Mouse (Mus musculus) embryonic facial prominence, embryonic 14.5 days (tissue): ENCODE results near the gene Coro1c. TPM values are rescaled to one million over a fixed set of nuclear protein-coding genes. Genes with fewer than 3 reads are reported as not detected.

ENCODE experiments used
- ATAC-seq: fragments of 200-750 bp; cut with Nextera tagmentation; 2 replicates; pipeline ENCODE4 v1.8.0; 2017; ENCODE audit warnings: low read depth, moderate number of reproducible peaks, moderate TSS enrichment
- DNase-seq: peaks from one replicate; pipeline ENCODE4 v3.0.0-alpha.2; 2015; ENCODE audit warnings: low spot score
- H3K27ac ChIP-seq: fragments of 300-500 bp; sonication (generic); replicated peaks from 2 replicates; pipeline ENCODE4 v1.5.1; 2014; ENCODE audit warnings: low read depth, mild to moderate bottlenecking, low read length, moderate library complexity
- H3K27me3 ChIP-seq: fragments of 300-500 bp; sonication (generic); replicated peaks from 2 replicates; pipeline ENCODE4 v1.6.1; 2014; ENCODE audit warnings: low read length; ENCODE audit not compliant: control insufficient read depth, insufficient read depth
- H3K36me3 ChIP-seq: fragments of 300-500 bp; sonication (generic); 2 replicates; pipeline ENCODE4 v1.6.1; 2014; ENCODE audit warnings: low read length, mixed read lengths; ENCODE audit not compliant: control insufficient read depth, insufficient read depth
- H3K4me1 ChIP-seq: fragments of 300-500 bp; sonication (generic); 2 replicates; pipeline ENCODE4 v1.6.1; 2014; ENCODE audit warnings: antibody characterized with exemption, low read length; ENCODE audit not compliant: control insufficient read depth, insufficient read depth
- H3K4me2 ChIP-seq: fragments of 300-500 bp; sonication (generic); 2 replicates; pipeline ENCODE4 v1.6.1; 2014; ENCODE audit warnings: low read depth, mild to moderate bottlenecking, low read length, moderate library complexity, mixed read lengths
- H3K4me3 ChIP-seq: fragments of 300-500 bp; sonication (generic); 2 replicates; pipeline ENCODE4 v1.5.1; 2014; ENCODE audit warnings: low read depth, mild to moderate bottlenecking, low read length
- H3K9ac ChIP-seq: fragments of 300-500 bp; sonication (generic); 2 replicates; pipeline ENCODE4 v1.6.1; 2014; ENCODE audit warnings: low read depth, mild to moderate bottlenecking, low read length, moderate library complexity, mixed read lengths
- H3K9me3 ChIP-seq: fragments of 300-500 bp; sonication (generic); 2 replicates; pipeline ENCODE4 v1.6.1; 2016; ENCODE audit warnings: low read length; ENCODE audit not compliant: control insufficient read depth
- WGBS: fragments of 180-500 bp; shearing (Covaris S2); extraction: QIAGEN DNeasy Blood & Tissue Kit; methylation state at CpG from one replicate; pipeline ENCODE4 v1.1.7; 2014; 5-methylcytosine and 5-hydroxymethylcytosine counted together
- polyA plus RNA-seq: library from polyadenylated mRNA; unstranded; fragments of >200 nt; fragmentation: Nextera tagmentation; extraction: Ambion mirVana; gene quantifications from 2 replicates; pipeline ENCODE4 v1.2.1, GENCODE M21; 2014

Coro1c gene
- polyA plus RNA-seq, 1 experiment from 2014 or later = 96.9 TPM

DNA sequence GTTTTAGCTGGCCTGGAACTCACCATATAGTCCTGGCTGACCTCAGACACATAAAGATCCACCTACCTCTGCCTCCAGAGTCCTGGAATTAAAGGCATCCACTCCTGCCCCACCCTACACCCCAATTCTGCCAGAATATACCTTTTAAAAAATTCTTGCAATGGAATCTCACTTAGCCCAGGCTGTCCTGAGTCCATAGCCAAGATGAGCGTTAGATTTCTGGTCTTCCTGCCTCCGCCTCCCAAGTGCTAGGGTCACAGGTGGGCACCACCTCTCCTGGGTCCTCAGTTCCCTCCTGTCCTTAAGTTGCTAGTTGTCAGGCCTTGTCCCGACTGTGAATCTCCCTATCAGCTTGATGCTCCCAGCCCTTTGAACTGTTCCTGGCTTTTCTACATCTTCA, 23.8 kb upstream of the Coro1c start:
- ATAC-seq = no peak

DNA sequence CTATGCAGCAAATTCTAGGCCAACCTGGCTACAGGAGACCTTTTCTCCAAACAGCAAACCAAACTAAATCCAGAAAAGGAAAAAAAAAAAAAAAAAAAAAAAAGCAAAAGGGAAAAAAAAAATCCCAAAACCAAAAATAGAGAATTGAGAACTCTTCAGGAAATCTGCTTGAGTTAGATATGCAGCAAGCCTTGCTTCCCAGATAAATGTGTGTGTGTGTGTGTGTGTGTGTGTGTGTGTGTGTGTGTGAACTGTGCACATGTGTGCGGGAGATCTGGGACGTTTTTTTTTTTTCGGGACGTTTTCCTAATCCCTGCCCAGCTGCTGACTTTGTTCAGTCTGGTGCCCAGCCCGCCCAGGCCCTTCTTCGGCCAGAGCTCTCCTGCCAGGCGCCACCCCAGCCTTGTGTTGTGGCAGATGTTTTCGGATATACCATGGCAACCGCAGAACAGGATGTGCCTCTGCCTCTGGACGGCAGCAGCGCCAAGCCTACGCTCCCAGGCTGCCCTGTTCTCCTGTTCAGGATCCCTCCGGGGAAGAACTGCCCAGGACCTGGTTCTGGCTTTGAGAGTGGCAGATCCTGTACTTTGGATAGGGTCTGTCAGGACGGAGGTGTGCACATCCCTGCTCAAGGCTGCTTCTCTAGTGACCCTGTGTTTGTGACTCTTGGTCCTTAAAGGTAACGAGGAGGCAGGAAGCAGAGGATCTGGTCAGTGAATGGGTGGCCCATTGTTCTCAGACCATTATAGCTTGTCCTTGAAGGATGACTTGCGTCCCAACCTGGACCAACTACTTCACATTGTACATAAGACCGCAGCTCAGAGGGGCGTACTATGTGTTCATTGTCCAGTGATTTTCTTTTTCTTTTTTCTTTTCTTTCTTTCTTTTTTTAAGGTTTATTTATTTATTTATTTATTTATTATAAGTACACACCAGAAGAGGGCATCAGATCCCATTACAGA, 22.4 kb upstream of the Coro1c start:
- H3K9ac ChIP-seq = peak overlapping the region; percentile 48; the same call in 1 of the 2 replicates
- H3K27ac ChIP-seq = peak overlapping the region; percentile 71
- peak; percentile 64; the same call in 1 of the 2 replicates for ATAC-seq
- H3K27me3 ChIP-seq = no peaks in the 10 kb centered on the region
- WGBS = 32% methylated on average over 18 of the region's 18 CpGs
- H3K4me2 ChIP-seq = peak overlapping the region; percentile 37; the same call in 1 of the 2 replicates
- 0 out of 2 replicates have a peak, but pooled peaks cover 4% of the 10 kb centered on the region for H3K36me3 ChIP-seq
- DNase-seq = peak; percentile 84
- peaks cover 6% of the 10 kb centered on the region; the same call in 1 of the 2 replicates for H3K9me3 ChIP-seq
- H3K4me3 ChIP-seq = no peak overlapping the region
- H3K4me1 ChIP-seq = peaks cover 13% of the 10 kb centered on the region

More for the DNA sequence above, 23.8 kb upstream of the Coro1c start:
- 0 out of 2 replicates have a peak, but pooled peaks cover 7% of the 10 kb centered on the region for H3K36me3 ChIP-seq
- no peak overlapping the region for H3K4me2 ChIP-seq
- WGBS = 71% methylated on average over 3 of the region's 3 CpGs
- H3K9me3 ChIP-seq = peaks cover 6% of the 10 kb centered on the region; the same call in 1 of the 2 replicates
- no peak overlapping the region for H3K9ac ChIP-seq
- DNase-seq = no peak
- H3K4me1 ChIP-seq = peaks cover 13% of the 10 kb centered on the region
- H3K27ac ChIP-seq = no peak overlapping the region
- H3K4me3 ChIP-seq = no peak overlapping the region
- no peaks in the 10 kb centered on the region for H3K27me3 ChIP-seq

DNA sequence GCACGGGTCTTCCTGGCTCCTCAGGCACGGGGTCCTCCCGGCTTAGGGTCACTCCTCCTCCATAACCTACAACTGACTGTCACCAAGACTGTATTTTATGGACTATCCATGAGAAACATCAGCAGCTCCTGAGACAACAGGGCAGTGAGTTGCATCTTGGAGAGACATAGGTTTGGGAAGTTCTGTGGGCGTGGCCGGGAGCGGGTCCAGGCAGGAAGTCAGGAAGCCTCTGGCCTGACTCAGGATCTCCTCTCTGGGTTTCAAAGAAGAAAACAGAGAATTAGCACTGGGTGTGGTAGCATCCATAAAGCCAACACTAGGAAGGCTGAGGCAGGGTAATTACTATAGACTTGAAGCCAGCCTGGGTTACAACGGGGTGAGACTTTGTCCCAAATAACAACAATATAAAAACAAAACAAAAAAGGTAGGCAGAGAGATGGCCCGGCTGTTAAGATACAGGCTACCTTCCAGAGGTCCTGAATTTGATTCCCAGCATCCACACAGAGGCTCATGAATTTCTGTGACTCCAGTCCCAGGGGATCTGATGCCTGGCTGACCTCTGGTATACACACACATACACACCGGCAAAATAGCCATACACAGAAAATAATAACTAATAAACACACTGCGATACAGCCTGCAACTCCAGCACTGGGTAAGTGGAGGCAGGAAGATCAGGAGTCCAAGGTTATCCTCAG, 21.5 kb upstream of the Coro1c start:
- Histone ChIP-seq H3K9me3 (peaks cover 6% of the 10 kb centered on the region; the same call in 1 of the 2 replicates), H3K9ac (no peak overlapping the region), H3K4me1 (peaks cover 13% of the 10 kb centered on the region), H3K36me3 (no peaks in the 10 kb centered on the region), H3K4me3 (no peak overlapping the region), H3K27me3 (no peaks in the 10 kb centered on the region), H3K27ac (peak overlapping the region; percentile 71), H3K4me2 (no peak overlapping the region)
- DNase-seq (peak; percentile 24), ATAC-seq (no peak)
- 50% methylated on average over 10 of the region's 10 CpGs for WGBS

DNA sequence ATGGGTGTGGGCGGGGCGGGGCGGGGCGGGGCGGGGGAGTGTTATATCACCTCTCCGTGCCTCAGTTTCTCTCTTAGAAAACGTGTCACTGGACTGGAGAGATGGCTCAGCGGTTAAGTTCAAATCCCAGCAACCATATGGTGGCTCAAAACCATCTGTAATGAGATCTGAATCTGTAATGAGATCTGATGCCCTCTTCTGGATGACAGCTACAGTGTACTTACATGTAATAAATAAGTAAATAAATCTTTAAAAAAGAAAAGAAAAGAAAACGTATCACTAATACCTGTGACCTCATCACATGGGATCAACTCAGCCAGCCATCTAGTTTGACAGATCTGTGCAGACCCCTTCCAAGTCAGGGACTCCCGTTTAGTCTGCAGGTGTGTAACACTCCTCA, 21.0 kb upstream of the Coro1c start:
- WGBS = 70% methylated on average over 10 of the region's 10 CpGs
- no peaks in the 10 kb centered on the region for H3K36me3 ChIP-seq
- H3K27ac ChIP-seq = no peak overlapping the region
- no peak overlapping the region for H3K4me3 ChIP-seq
- peaks cover 13% of the 10 kb centered on the region for H3K4me1 ChIP-seq
- no peak overlapping the region for H3K4me2 ChIP-seq
- H3K9me3 ChIP-seq = peaks cover 6% of the 10 kb centered on the region; the same call in 1 of the 2 replicates
- ATAC-seq = no peak
- H3K27me3 ChIP-seq = no peaks in the 10 kb centered on the region
- DNase-seq = no peak
- H3K9ac ChIP-seq = no peak overlapping the region

DNA sequence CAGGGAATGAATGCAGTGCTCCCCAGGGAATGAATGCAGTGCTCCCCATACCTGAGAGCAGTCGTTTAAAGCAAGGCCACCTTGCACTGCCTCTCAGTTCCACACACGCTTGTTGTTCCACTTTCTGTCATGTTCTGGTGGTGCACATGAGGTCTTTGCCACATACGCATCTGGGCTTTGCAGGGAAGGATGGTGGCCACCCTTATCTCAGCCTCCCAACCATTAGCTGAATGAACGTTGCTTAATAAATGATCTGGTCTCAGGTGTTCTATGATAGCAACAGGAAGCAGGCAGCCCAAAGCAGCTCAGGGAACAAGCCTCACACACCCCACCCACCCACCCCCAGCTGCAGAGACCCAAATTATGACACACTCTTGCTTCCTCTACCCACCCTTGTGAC, 16.1 kb upstream of the Coro1c start:
- Histone ChIP-seq H3K4me3 (no peak overlapping the region), H3K27me3 (no peaks in the 10 kb centered on the region), H3K9ac (no peak overlapping the region), H3K4me2 (no peak overlapping the region), H3K4me1 (0 out of 2 replicates have a peak, but pooled peaks cover 4% of the 10 kb centered on the region), H3K9me3 (peaks cover 6% of the 10 kb centered on the region; the same call in 1 of the 2 replicates), H3K36me3 (no peaks in the 10 kb centered on the region), H3K27ac (no peak overlapping the region)
- WGBS = 88% methylated on average over 4 of the region's 4 CpGs
- no peak for ATAC-seq
- no peak for DNase-seq

DNA sequence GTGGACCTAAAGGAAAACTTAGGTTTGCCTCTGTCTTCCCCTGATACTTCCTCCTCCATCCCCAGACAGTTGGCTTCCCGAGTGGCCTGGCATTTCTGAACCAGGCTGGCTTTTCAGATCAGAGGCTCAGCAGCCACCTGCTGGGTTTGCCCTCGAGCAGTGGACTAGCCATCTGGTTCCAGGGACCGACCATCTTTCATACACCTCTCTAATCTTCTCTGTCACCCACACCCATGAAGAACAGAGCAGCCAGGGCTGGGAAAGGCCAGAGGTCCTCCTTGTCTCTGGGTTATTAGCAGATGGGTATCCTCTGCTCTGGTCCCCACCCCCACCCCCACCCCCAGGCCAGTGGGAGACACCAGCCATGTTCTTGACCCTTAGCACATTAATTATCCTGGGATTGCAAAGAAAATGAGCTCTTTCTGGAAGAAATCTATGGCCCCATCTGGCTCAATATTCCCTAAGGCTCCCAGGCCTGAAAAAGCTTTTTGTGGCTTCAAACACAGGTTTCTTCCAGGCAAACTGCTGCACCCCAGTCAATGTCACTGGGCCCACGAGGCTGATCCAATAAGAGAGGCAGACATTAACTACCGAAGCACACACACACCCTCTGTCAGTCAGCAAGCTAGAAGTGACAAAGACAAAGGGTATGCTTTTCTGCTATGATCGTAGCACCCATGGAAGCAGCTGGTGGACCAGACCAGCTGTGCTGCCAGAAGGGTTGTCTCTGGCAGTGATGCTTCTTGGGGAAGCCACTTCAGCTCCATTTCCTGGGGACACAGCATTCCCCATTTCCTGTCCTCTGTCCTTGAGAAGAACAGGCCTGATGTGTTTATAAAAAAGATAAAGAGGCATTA, 13.0 kb upstream of the Coro1c start:
- Histone ChIP-seq H3K4me2 (no peak overlapping the region), H3K4me3 (no peak overlapping the region), H3K9ac (no peak overlapping the region), H3K27ac (no peak overlapping the region; the same call in 1 of the 2 replicates), H3K9me3 (no peaks in the 10 kb centered on the region), H3K4me1 (0 out of 2 replicates have a peak, but pooled peaks cover 4% of the 10 kb centered on the region), H3K27me3 (no peaks in the 10 kb centered on the region), H3K36me3 (no peaks in the 10 kb centered on the region)
- peak; percentile 66; the same call in 1 of the 2 replicates for ATAC-seq
- 15% methylated on average over 6 of the region's 6 CpGs for WGBS
- peak; percentile 50 for DNase-seq

DNA sequence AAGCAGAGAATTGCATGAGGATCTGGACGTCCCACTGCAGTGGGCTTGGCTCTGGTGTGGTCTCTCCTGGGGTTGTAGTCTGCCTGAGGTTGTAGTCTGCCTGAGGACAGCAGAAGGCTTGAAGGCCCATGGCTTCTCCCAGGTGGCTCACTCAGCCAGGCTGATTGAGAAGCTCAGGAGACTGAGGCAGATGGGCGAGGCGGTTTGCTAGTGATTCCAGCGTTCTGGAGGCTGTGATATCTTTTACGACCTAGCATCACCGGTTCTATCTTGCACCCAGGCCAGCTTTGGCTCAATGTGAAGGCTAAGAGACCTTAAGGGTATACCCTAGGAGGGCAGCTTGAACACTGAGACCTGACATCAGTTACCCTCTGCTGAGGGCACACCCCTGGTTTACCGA, 10.5 kb upstream of the Coro1c start:
- H3K4me1 ChIP-seq = peaks cover 8% of the 10 kb centered on the region; the same call in 1 of the 2 replicates
- 78% methylated on average over 7 of the region's 7 CpGs for WGBS
- H3K9me3 ChIP-seq = no peaks in the 10 kb centered on the region
- no peak overlapping the region for H3K9ac ChIP-seq
- no peak overlapping the region for H3K4me3 ChIP-seq
- DNase-seq (no peak), ATAC-seq (no peak)
- H3K27me3 ChIP-seq = no peaks in the 10 kb centered on the region
- H3K36me3 ChIP-seq = no peaks in the 10 kb centered on the region
- no peak overlapping the region for H3K4me2 ChIP-seq
- H3K27ac ChIP-seq = no peak overlapping the region

DNA sequence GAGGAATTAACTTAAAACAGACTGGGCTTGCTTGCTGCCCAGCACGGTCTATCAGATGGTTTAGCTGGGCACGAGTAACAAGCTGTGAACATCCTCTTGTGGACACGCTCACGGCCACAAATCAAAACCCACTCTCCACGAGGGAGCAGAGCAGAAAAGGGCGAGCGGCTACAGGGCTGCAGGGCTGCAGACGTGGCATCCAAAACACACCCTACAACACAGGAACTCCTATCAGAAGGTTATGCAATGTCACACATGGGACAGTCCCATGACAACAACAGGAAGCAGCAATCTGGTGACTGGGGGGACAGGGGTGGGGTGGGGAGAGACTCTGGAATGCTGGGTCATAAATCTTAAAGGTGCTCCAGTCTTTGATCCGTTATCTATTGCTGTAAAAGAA, 10.1 kb upstream of the Coro1c start:
- Histone ChIP-seq H3K27me3 (no peaks in the 10 kb centered on the region), H3K4me3 (no peak overlapping the region), H3K4me1 (peaks cover 8% of the 10 kb centered on the region; the same call in 1 of the 2 replicates), H3K9ac (no peak overlapping the region), H3K36me3 (no peaks in the 10 kb centered on the region), H3K9me3 (no peaks in the 10 kb centered on the region), H3K27ac (no peak overlapping the region; the same call in 1 of the 2 replicates), H3K4me2 (no peak overlapping the region)
- ATAC-seq = no peak
- DNase-seq = no peak
- WGBS = 27% methylated on average over 9 of the region's 9 CpGs
